Mouse (Mus musculus) CH12.LX (cell line): ENCODE measurements at regions not wholly inside any gene's neighbourhood (a gene's known extent, or its start where the extent isn't known, plus 50 kb on each side); places are given as distances from the start of the nearest gene placed in this dataset.

Source experiments
- DNase-seq: peaks from one replicate; pipeline ENCODE4 v3.0.0-alpha.2; 2013; ENCODE audit errors: extremely low read depth
- H3K27ac ChIP-seq: 2 replicates; pipeline ENCODE4 v1.5.1; 2012; ENCODE audit warnings: low read depth, mild to moderate bottlenecking, control low read depth, moderate library complexity; ENCODE audit not compliant: insufficient read depth
- H3K27me3 ChIP-seq: replicated peaks from 2 replicates; pipeline ENCODE3; 2012; ENCODE audit warnings: inconsistent platforms
- H3K36me3 ChIP-seq, 2 experiments: replicated peaks in 1 of 2; 2 replicates each; pipeline versions ENCODE3 to v1.6.1; 2012; ENCODE audit warnings: inconsistent platforms in 1 of 2, low read length in 1 of 2, mild to moderate bottlenecking in 1 of 2, mixed read lengths in 1 of 2, moderate library complexity in 1 of 2; ENCODE audit not compliant: control insufficient read depth in 1 of 2, insufficient read depth in 1 of 2
- H3K4me1 ChIP-seq, 2 experiments: 2 replicates each; pipeline ENCODE4 v1.6.1; 2012; ENCODE audit warnings: inconsistent platforms in 1 of 2, moderate library complexity in 1 of 2; ENCODE audit not compliant: insufficient read depth in 2 of 2, control insufficient read depth in 1 of 2
- H3K4me2 ChIP-seq: 2 replicates; pipeline ENCODE4 v1.6.1; 2012; ENCODE audit warnings: low read depth, mild to moderate bottlenecking, control low read depth; ENCODE audit not compliant: poor library complexity, insufficient read depth, severe bottlenecking
- H3K4me3 ChIP-seq, 3 experiments: fragments of 150-350 bp in 1 of 3; sonication (generic) in 1 of 3; replicated peaks in 1 of 3; 2 replicates each; pipeline versions ENCODE3 to v1.5.1; 2011 to 2012; ENCODE audit warnings: low read depth in 2 of 3, low read length in 2 of 3, mild to moderate bottlenecking in 2 of 3, moderate library complexity in 2 of 3, control low read depth in 1 of 3, improper control_type of control experiment in 1 of 3, inconsistent platforms in 1 of 3, mixed read lengths in 1 of 3; ENCODE audit not compliant: poor library complexity in 1 of 3
- H3K79me2 ChIP-seq: replicated peaks from 2 replicates; pipeline ENCODE4 v1.6.1; 2012; ENCODE audit warnings: mild to moderate bottlenecking, moderate library complexity; ENCODE audit not compliant: control insufficient read depth, poor library complexity, insufficient read depth, severe bottlenecking; ENCODE audit errors: extremely low read depth
- H3K9ac ChIP-seq: 2 replicates; pipeline ENCODE4 v1.6.1; 2012; ENCODE audit warnings: low read depth, mild to moderate bottlenecking, control low read depth, moderate library complexity; ENCODE audit not compliant: insufficient read depth
- H3K9me3 ChIP-seq: replicated peaks from 2 replicates; pipeline ENCODE3; 2012; ENCODE audit warnings: low read length, inconsistent platforms, mixed read lengths
- EP300 ChIP-seq: IDR thresholded peaks from 2 replicates; pipeline ENCODE4 v1.6.1; 2011; ENCODE audit warnings: low read length, improper control_type of control experiment
- ETS1 ChIP-seq: conservative IDR thresholded peaks from 2 replicates; pipeline ENCODE4 v1.6.1; 2012; ENCODE audit warnings: low read depth, mild to moderate bottlenecking, inconsistent platforms, low read length, improper control_type of control experiment, moderate library complexity
- GABPA ChIP-seq: IDR thresholded peaks from 2 replicates; pipeline ENCODE4 v1.6.1; 2012; ENCODE audit warnings: low read depth, low read length, improper control_type of control experiment, inconsistent platforms; ENCODE audit not compliant: insufficient replicate concordance
- HCFC1 ChIP-seq: IDR thresholded peaks from 2 replicates; pipeline ENCODE4 v1.6.1; 2012; ENCODE audit warnings: low read depth, mild to moderate bottlenecking, inconsistent platforms, low read length, improper control_type of control experiment
- MAFK ChIP-seq: IDR thresholded peaks from 2 replicates; pipeline ENCODE4 v1.6.1; 2011; ENCODE audit warnings: low read length, improper control_type of control experiment; ENCODE audit not compliant: insufficient replicate concordance
- NELFE ChIP-seq: IDR thresholded peaks from 2 replicates; pipeline ENCODE4 v1.6.1; 2011; ENCODE audit warnings: low read depth, low read length, improper control_type of control experiment
- POLR2AphosphoS2 ChIP-seq: IDR thresholded peaks from 2 replicates; pipeline ENCODE4 v1.6.1; 2011; ENCODE audit warnings: low read depth, low read length, improper control_type of control experiment
- SIN3A ChIP-seq: IDR thresholded peaks from 2 replicates; pipeline ENCODE4 v1.6.1; 2012; ENCODE audit warnings: low read length, improper control_type of control experiment, inconsistent platforms
- SMC3 ChIP-seq: IDR thresholded peaks from 2 replicates; pipeline ENCODE4 v1.6.1; 2011; ENCODE audit warnings: low read depth, low read length, improper control_type of control experiment
- USF1 ChIP-seq: IDR thresholded peaks from 2 replicates; pipeline ENCODE4 v1.6.1; 2014; ENCODE audit warnings: low read depth, mild to moderate bottlenecking, inconsistent platforms, low read length, improper control_type of control experiment
- USF2 ChIP-seq: conservative IDR thresholded peaks from 2 replicates; pipeline ENCODE4 v1.6.1; 2011; ENCODE audit warnings: low read depth, low read length, improper control_type of control experiment
- ZC3H11A ChIP-seq: IDR thresholded peaks from 2 replicates; pipeline ENCODE4 v1.6.1; 2012; ENCODE audit warnings: low read depth, mild to moderate bottlenecking, inconsistent platforms, low read length, improper control_type of control experiment
- ZKSCAN1 ChIP-seq: IDR thresholded peaks from 2 replicates; pipeline ENCODE4 v1.6.1; 2012; ENCODE audit warnings: low read depth, inconsistent platforms, low read length, improper control_type of control experiment, borderline replicate concordance
- dilution Hi-C: fragments of 300-500 bp; cut with MboI; formaldehyde crosslinking; loops from 2 replicates; pipeline ENCODE4 v1.14.3; 2020; ENCODE audit warnings: low sequenced_read_pairs; ENCODE audit not compliant: extremely low pct_unique_long_range_greater_than_20kb, extremely low pct_ligation_motif_present
- in situ Hi-C: fragments of 300-500 bp; cut with MboI; formaldehyde crosslinking; loops from 3 replicates; pipeline ENCODE4 v1.14.3; 2019; ENCODE audit warnings: low sequenced_read_pairs, low pct_ligation_motif_present, low pct_unique_long_range_greater_than_20kb, mixed read lengths

GRCm38 (mm10) chr3:159193189-159193588, 302.0 kb upstream of the Depdc1a start:
- Histone ChIP-seq H3K27ac (no peak overlapping the region), H3K27me3 (no peaks in the 10 kb centered on the region), H3K4me1 (no peaks in the 10 kb centered on the region), H3K9me3 (no peaks in the 10 kb centered on the region), H3K79me2 (no peaks in the 10 kb centered on the region), H3K4me2 (no peak overlapping the region), H3K4me3 (no peak overlapping the region), H3K9ac (no peak overlapping the region), H3K36me3 (no peaks in the 10 kb centered on the region)
- dilution Hi-C loops (no loop called here), in situ Hi-C loops (no loop called here)
- DNase-seq = no peak
- TF ChIP-seq GABPA (no peak), SMC3 (no peak), MAFK (no peak), ZKSCAN1 (no peak), HCFC1 (no peak), SIN3A (no peak), EP300 (no peak), ZC3H11A (no peak), NELFE (no peak), POLR2AphosphoS2 (no peak), USF2 (no peak), ETS1 (no peak), USF1 (no peak)
